Mouse (Mus musculus): ENCODE results near the gene Maml3. TPM values are rescaled to one million over a fixed set of nuclear protein-coding genes. Genes with fewer than 3 reads are reported as not detected.
A peak's percentile ranks its signal among the peaks of the same experiment; 100 is the strongest.

The Maml3 gene
- total RNA-seq, 2 experiments from 2014 or later: 7.4 to 8.5 TPM

DNA sequence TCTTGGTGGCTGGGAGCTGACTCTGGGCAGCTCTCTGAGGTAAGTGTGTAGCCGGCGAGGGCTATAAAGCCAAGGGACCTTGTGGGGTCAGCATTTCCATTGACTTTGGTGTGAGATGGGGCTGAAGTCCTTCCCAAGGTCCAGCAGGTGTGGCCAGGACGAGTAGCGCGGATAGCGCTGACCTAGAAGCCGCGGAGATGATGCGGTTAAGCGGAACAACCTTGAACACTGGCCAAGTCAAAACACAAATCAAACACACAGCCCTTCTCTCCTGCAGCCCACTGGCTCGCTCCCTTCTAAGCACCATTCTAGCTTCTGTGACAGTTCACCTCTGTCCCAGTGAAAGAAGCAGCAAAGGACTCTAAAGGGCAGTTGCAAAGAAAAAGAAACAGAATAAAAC lies 225.7 kb downstream of the Maml3 start:
- no peak for DNase-seq (ENCODE audit: low spot score in 2 of 2)

DNA sequence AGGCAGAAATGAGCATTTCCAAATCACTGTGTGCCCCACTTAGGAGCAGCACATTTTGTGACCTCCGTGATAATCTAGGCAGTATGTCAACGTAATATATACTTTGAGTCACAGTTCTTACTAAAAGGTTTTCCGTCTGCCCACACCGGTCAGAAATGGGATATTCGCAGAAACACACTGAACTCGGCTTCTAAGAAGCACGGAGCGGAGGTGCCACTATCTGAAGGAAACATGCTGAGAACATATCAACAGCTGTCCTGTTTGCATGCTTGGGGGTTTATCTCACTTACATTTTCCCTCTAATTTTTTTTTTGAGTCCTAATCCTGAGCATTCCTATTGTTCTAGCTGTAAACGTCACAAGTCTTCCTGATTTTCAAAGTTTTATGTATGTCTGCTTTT lies 226.3 kb downstream of the Maml3 start:
- no peak for DNase-seq (ENCODE audit: low spot score in 2 of 2)

- DNase-seq (ENCODE audit: low spot score in 2 of 2): no peak
Observed at GRCm38 (mm10) chr3:51876729-51877128, 228.1 kb downstream of the Maml3 start.

DNA sequence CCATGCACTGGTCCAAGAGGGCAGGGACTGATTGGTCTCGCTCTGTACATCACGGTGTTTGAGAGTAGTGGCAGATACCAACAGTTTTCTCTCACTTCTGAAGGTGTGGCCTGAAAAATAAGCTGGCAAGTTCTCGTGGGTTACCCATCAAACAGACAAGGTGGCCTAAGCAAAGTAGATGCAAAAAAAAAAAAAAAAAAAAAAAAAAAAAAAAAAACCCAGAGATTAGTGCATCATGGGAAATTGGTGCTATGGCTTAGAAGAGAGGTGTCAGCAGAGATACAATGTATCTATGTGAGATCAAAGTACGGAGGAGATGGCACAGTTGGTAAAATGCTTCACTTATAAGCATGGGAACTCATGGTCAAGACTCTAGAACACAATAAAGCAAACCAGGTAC lies 229.2 kb downstream of the Maml3 start:
- no peak for DNase-seq (ENCODE audit: low spot score in 2 of 2)

DNA sequence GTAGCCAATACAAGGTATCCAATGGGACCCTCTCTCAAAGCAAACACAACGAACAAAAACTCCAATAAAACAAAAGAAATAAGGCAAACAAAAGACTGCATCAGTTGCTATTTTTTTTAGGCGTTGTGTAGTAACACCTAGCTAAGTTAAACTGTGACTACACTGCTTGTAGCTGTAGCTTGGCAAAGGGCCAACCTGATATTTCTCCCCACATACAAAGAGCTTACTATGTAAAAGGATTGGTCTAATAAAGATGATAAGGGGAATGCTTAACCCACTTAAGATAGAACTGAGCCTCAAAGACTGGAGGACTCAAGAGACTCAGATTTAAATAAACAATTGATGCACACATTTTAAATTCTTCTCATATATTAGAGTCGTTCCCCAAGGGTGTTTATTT lies 230.6 kb downstream of the Maml3 start:
- no peak for DNase-seq (ENCODE audit: low spot score in 2 of 2)

- no peak for DNase-seq (ENCODE audit: low spot score in 2 of 2)
Observed at GRCm38 (mm10) chr3:51872771-51873170, 232.1 kb downstream of the Maml3 start.

GRCm38 (mm10) chr3:51871346-51871745 lies 233.5 kb downstream of the Maml3 start:
- no peak for DNase-seq (ENCODE audit: low spot score in 2 of 2)

- DNase-seq (ENCODE audit: low spot score in 2 of 2): peak; percentile 28 to 54
Observed at GRCm38 (mm10) chr3:51869980-51870379, 234.9 kb downstream of the Maml3 start.

DNA sequence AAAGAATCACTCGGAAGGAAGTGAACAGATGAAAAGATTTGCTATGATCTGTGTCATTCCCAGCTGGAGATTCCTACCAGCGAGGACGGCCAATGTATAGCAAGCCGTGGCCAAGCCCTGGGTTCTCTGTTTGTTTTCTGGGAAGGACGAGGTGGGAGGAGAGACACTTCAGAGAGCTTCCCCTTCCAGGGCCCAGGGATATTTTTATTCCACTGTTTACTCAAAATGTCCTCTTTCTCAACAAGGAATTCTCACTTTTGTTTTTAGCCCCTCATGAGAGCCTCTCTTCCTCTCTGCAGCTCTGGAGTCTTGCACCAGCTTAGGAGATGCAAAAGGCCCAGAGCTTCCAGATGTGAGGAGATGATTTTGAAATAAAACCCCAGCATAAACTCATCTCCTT lies 236.0 kb downstream of the Maml3 start:
- no peak for DNase-seq (ENCODE audit: low spot score in 2 of 2)

- no peak for DNase-seq (ENCODE audit: low spot score in 2 of 2)
Observed at GRCm38 (mm10) chr3:51866446-51866845, 238.4 kb downstream of the Maml3 start.

DNA sequence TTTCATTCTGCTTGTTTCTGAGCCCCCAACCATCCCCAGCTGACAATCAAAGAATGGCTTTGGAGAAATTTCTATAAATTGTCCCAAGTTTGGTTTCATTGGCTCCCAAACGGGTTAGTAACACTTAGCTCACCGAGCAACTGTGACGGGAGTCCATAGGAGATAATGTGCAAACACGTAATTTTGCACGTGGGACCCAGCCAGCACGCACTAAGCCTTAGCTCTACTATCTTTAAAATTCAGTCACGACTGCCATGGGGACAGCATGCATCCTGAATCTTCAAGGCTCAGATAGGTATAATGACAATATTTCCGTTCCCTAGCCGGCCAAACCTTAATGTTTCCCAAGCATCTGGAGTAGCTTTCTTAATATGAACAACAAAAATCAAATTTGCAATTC lies 243.2 kb downstream of the Maml3 start:
- no peak for DNase-seq (ENCODE audit: low spot score in 2 of 2)

- DNase-seq (ENCODE audit: low spot score in 2 of 2): no peak
Observed at GRCm38 (mm10) chr3:51860458-51860857, 244.4 kb downstream of the Maml3 start.

GRCm38 (mm10) chr3:51859208-51859607 lies 245.7 kb downstream of the Maml3 start:
- no peak for DNase-seq (ENCODE audit: low spot score in 2 of 2)

- DNase-seq (ENCODE audit: low spot score in 2 of 2): no peak
Observed at GRCm38 (mm10) chr3:51854152-51854551, 250.7 kb downstream of the Maml3 start.

DNA sequence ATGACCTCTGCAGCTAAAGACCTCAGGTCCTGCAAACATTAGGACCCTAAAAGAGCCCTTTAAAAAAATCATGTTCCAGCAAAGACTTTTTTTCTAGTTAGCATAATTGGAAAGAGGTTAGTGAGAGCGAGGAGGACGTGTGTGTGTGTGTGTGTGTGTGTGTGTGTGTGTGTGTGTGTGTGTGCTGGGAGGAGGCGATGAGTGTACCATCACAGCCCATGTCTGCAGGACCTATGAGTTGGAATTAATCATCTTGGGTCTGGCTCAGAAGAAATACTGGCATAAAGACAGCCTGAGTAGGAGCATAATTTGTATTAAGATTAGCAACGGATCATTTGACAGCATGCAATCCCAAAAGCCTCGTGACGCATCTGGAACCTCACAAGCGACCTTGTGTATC lies 251.3 kb downstream of the Maml3 start:
- no peak for DNase-seq (ENCODE audit: low spot score in 2 of 2)

- DNase-seq (ENCODE audit: low spot score in 2 of 2): no peak
Observed at GRCm38 (mm10) chr3:51852692-51853091, 252.2 kb downstream of the Maml3 start.

GRCm38 (mm10) chr3:51851596-51851995 lies 253.3 kb downstream of the Maml3 start:
- no peak for DNase-seq (ENCODE audit: low spot score in 2 of 2)

DNA sequence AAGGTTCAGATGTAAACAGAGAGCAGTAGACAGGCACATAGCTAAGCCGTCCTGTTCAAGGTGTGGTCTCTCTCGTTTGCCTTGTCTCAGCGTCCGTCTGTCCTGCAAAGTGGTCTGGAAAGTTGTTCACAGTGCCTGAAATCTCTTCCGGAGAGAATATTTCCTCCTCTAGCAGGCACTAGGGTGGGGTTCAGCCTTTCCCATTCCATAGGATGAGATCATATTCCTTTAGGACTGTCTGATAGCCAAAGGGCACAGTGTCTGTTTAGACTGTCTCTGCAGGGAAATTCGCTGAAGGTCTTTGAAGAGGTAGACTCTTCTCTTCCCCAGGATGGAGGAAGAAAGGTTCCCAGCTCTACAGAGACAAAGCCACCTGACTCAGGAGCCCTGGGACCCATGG lies 255.4 kb downstream of the Maml3 start:
- no peak for DNase-seq (ENCODE audit: low spot score in 2 of 2)

GRCm38 (mm10) chr3:51847262-51847661 lies 257.6 kb downstream of the Maml3 start:
- DNase-seq (ENCODE audit: low spot score in 2 of 2): no peak

GRCm38 (mm10) chr3:51844255-51844654 lies 260.6 kb downstream of the Maml3 start:
- no peak for DNase-seq (ENCODE audit: low spot score in 2 of 2)

- no peak for DNase-seq (ENCODE audit: low spot score in 2 of 2)
Observed at GRCm38 (mm10) chr3:51842140-51842539, 262.7 kb downstream of the Maml3 start.

DNA sequence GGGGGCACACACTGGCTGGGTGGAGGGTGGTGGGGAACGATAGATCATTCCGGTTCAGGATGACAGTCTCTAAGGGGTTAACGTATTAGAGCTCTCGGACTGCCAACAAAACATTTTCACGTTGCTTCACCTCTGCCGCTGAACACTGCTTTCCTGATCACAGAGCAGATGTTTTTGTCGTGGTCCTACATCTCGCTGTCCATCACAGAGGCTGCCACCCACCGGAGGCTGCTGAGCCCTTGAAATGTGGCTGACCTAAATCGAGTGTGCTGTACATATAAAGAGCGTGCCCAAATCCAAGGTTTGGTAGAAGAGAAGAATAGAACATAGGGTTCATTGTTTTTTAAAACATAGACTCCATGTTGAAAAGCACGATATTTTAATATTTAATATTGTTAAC lies 263.3 kb downstream of the Maml3 start:
- no peak for DNase-seq (ENCODE audit: low spot score in 2 of 2)

DNA sequence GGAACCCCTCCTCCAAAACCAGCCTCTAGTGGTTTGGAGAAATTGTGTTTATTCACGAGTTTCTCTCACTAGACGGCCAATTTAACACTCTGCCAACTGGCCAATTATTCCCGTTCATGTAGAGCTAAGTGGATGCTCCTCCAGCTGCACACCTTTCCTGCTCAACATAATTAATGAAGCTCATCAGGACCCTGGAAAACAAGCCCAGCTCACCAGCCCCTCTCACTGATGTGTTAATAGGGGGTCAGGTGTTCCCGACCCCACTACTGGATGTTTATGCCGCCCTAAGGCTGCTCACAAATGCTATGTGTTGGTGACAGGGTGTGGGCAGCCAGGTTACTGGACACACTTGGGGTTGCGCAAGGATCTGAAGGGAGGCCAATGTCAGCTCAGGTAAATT lies 263.7 kb downstream of the Maml3 start:
- DNase-seq (ENCODE audit: low spot score in 2 of 2): no peak

GRCm38 (mm10) chr3:51840095-51840805 lies 264.6 kb downstream of the Maml3 start:
- DNase-seq (ENCODE audit: low spot score in 2 of 2): no peak

All from layer of hippocampus, postnatal 14 days (tissue).